Mouse (Mus musculus) CH12F3 (cell line): ENCODE results near the gene Zc3h7b.
"Not testable (repeated sequence)": the region's sequence is repeated elsewhere in the genome, so short reads cannot be mapped to it uniquely, and the experiment has no call there.

Source experiments
- in situ Hi-C: fragments of 300-500 bp; cut with MboI; formaldehyde crosslinking; loops from 2 replicates; pipeline ENCODE4 v1.14.3; 2020; ENCODE audit warnings: low sequenced_read_pairs

Gene Zc3h7b

DNA sequence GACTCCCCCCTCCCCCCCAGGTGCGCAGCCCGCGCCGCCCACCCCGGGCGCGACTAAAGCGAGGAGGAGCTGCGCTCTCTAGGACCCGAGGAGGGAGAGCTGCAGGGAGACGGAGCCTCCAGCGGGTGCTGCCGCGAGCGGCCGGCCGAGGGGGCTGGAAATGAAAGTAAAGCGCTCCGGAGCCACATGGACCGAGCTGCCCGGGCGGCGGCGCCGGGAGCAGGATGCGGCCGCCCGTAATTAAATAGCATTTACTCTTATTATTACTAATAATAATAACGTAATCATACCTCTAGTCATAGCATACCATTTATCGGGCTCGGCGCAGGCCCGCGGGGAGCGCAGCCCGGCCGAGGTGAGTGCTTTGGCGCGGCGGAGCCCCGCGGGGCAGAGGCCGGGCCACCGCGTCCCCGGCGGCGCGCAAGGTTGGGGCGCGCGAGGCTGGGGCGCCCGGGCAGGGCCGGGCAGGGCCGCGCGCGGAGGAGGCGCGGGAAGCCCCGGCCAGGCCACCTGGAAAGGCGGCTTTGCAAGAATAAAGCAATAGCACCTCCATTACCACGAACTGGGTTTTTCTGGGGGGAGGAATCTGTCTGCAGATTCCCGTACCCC lies at the start of gene Zc3h7b, which contains the start of gene Rangap1:
TSS of gene Zc3h7b (plus strand) at position 66 of the 609 bp plus-strand sequence.
TSS of gene Rangap1 (minus strand) at position 539 of the 609 bp plus-strand sequence.
- in situ Hi-C loops: no loop called here

- in situ Hi-C loops: no loop called here
Observed at GRCm38 (mm10) chr15:81697175-81697574, 47.7 kb upstream of the Zc3h7b start, which contains the start of gene Chadl. Gene Chadl (minus strand): TSS chr15:81697287.

DNA sequence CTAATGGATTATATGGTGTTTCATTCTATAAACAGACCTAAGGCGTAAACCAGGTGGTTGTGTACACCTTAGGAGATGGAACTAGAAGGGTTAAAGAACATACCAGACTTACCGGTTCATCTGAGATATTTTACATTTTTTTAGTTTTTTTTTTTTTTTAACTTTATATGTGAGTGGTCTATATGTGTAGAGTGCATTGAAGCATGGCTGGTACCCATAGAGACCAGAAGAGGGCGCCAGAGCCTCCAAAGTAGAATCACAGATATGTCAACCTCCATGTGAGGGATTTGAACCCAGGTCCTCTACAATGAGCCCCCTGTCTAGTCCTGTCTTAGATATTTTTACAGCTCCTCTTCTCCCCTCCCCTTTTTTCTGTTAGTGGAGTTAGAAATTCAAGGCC lies 47.0 kb upstream of the Zc3h7b start:
- in situ Hi-C loops: no loop called here

DNA sequence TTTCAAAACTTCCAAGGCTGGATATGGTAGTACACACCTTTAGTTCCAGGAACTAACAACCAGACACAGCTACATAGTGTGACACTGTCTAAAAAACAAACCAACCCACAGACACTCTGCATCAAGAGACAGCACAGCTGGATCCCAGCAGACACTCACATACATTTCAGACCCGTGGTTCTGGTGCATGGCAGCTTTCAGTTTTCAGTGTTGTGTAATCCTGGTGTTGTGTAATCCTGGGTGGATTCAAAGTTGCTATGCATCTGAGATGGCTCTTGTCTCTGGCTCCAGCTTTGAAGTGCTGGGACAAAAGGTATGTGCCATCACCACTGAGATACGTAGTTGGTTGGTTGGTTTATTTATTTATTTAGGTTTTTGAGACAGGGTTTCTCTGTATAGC lies 46.3 kb upstream of the Zc3h7b start:
- in situ Hi-C loops: no loop called here

DNA sequence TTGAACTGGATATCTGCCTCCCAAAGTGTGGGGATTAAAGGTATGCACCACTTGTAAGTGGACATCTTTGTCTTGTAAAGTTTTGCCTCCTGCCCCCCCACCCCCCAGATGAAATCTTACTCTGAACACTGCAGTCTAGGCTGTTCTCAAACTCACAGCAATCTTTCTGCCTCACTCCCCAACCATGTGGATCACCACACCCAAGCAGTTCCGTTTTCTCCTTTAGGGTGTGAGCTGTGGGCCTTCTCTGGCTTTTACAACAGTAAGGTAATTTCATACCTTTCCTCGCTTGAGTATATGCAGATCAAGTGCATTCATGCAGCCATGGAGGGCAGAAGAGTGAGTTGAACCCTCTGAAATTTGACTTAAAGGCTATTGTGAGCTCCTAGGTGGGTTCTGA lies 44.7 kb upstream of the Zc3h7b start:
- in situ Hi-C loops: no loop called here

GRCm38 (mm10) chr15:81700601-81701000 lies 44.3 kb upstream of the Zc3h7b start:
- in situ Hi-C loops: no loop called here

GRCm38 (mm10) chr15:81701350-81701749 lies 43.5 kb upstream of the Zc3h7b start:
- in situ Hi-C loops: not testable (repeated sequence)

DNA sequence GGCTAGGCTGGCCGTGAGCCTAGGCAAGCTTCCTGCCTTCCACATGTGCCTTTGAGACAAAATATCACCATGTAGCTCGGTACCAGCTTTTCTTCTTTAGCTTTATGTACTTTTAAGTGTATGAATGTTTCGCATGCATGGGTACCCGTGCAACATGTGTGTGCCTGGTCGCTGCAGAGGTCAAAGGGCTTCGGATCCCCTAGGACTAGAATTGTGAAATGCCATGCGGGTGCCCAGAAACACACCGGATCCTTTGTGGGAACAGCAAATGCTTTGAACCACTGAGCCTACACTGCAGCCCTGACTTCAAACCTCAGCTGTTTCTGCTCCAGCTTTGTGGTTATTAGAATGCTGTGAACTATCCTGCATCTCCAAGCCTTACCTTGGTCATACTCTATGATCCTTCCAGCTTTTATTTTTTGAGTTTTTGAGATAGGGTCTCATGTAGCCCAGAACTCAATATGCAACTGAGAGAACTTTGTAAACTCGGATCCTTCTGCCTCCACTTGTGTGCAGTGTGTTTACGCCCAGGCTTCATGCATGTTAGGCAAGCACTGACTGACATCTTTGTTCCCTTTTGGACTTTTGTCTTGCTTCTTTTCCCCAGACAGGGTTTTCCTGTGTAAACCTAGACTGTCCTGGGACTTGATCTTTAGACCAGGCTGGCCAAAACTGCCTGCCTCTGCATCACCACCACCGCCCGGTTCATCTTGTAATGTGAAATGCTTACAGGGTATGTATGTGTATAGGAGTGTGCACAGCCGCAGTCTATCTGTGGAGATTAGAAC lies 42.4 kb upstream of the Zc3h7b start:
- in situ Hi-C loops: no loop called here

DNA sequence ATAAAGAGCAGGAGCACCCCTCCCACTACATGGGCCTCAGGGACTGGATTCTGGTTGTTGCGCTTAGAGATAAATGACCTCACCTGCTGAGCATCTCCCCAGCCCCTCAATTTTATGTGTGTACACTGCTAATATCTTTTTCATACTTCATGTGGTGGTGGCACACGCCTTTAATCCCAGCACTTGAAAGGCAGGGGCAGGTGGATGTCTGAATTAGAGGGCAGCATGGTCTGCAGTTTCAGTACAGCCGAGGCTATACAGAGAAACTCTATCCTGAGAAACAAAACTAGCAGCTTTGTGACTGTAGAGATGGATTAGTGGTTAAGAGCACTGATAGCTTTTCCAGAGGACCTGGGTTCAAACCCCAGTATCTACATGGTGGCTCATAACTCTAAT lies 41.8 kb upstream of the Zc3h7b start:
- in situ Hi-C loops: no loop called here

DNA sequence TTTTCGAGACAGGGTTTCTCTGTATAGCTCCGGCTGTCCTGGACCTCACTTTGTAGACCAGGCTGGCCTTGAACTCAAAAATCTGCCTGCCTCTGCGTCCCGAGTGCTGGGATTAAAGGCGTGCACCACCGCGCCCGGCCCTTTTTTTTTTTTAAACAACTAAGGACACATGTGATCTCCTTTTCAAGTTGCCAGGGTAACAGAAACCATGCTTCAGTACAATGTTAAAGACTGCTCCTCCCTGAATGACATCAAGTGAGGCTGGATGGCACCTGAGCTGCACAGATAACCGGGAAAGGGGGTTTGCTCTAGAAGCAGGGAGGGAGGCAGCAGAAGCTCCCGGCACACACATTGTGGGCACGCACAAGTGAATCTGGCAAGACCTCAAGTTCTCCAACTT lies 35.9 kb upstream of the Zc3h7b start:
- in situ Hi-C loops: no loop called here

DNA sequence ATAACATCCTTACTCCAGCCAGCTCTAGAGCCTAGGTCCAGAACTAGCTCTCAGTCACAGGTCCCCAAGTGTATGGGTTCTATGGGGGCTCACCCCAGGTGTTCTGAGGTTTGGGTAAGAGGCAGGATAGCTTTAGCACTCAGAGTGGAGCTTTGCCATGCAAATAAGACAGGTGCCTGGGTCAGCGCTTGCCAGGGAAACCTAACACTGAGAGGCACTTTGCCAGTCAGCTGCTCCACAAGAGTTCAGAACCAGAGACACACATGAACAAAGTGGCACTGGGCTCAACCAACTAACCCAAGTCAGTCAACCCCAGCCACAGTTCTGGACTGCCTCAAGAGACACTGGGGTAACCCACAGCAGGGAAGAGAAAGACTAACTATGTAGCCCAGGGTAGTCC lies 35.2 kb upstream of the Zc3h7b start:
- in situ Hi-C loops: no loop called here

DNA sequence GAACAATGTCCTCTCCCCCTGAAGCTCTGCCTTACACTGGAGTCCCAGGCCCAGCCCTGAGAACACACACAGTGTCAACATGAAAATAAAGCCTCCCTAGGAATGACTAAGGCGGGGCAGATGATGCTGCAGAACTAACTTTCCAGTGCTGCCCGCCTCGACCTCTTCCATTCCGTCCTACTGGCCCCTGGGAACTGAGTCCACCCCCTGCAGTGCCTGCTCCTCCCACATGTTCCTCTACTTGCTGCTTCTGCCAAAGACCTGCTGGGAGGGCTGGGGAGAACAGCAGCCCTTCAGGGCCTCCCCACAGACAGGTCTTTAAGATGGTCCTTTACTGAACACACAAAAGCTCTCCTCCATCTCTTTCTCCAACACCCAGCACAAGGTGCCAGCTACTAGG lies 34.1 kb upstream of the Zc3h7b start:
- in situ Hi-C loops: no loop called here

GRCm38 (mm10) chr15:81713742-81714141 lies 31.1 kb upstream of the Zc3h7b start:
- in situ Hi-C loops: no loop called here

GRCm38 (mm10) chr15:81718336-81719138 lies 26.3 kb upstream of the Zc3h7b start:
- in situ Hi-C loops: no loop called here

- in situ Hi-C loops: no loop called here
Observed at GRCm38 (mm10) chr15:81719139-81719531, 25.7 kb upstream of the Zc3h7b start.

DNA sequence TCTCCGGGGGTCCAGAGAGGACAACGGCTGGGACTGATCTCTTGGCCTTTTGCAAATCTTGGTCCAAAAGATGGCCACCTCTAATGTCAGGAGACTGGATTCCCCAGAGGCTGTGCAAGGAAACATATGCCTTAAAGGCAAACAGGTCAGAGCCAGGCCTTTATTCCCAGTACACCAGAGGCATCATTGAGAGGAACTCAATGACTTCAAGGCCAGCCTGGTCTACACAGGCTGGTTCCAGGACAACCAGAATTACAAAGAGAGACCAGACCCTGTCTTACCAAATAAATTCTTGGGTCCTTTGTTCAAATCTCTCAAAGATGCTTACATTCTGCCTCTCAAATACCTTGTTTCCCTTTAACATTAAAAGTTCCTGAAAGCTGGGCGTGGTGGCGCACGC lies 22.5 kb upstream of the Zc3h7b start:
- in situ Hi-C loops: no loop called here

- in situ Hi-C loops: no loop called here
Observed at GRCm38 (mm10) chr15:81723653-81724052, 21.2 kb upstream of the Zc3h7b start.

DNA sequence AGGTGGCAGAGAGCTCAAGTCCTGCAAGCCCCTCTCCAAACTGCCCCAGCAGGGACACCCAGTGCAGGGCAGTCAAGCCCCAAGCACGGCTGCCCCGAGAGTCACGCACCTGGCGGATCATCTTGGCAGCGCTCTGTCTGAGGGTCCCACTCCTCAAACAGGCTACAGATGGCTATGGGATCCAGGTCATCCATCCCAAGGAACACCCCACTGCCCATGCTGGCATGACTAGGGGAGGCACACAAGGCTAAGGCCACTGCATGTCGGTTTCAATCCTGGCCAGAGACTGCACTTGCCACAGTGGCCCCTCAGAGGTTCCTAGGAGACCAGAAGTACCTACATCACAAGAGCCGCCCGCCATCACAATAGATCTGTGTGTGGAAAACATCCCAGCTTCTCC lies 18.9 kb upstream of the Zc3h7b start:
- in situ Hi-C loops: no loop called here

DNA sequence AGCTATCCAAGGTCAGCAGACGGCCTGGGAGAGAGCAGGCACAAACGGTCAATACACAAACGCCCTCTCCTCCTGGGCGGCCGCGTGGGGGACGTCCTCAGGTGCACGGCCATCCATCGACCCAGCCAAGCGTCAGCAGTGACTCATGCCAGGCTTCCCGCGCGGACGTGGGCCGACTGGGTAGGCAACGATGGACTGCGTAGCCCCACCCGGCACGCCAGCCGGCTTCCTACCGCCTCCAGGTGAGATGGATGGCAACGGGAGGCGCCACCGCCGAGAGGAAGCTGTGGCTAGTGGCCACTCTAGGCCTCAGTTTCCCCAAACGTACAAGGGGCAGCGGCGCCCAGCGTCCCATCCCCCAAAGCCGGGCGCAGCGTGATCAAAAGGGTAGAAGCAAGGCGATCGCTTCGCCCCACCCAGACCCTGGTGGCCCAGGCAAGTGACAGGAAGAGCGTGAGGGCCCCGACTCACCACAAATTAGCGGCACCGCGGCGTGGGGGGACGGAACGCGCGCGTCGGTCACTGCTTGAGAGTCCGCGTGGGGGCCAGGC lies 15.5 kb upstream of the Zc3h7b start:
- in situ Hi-C loops: no loop called here

GRCm38 (mm10) chr15:81729792-81730635 lies 14.8 kb upstream of the Zc3h7b start:
- in situ Hi-C loops: no loop called here
